Mouse (Mus musculus): ENCODE results near the gene Cxxc4. TPM values are rescaled to one million over a fixed set of nuclear protein-coding genes. Genes with fewer than 3 reads are reported as not detected.
"Not testable (repeated sequence)": the region's sequence is repeated elsewhere in the genome, so short reads cannot be mapped to it uniquely, and the experiment has no call there.

The Cxxc4 gene
- total RNA-seq (2021): 10 to 100 TPM; 57.4 to 73.0 TPM

- intact Hi-C loops (cut with DNase I): loop anchor here (5.0 to 10.0 kb wide), 2 partner anchors 359 to 388 kb away; no protein-coding TSS in a partner anchor
- no peak for DNase-seq
Measured at GRCm38 (mm10) chr3:134236414-134237112, at the start of gene Cxxc4. Gene Cxxc4, plus strand, starts transcription at chr3:134236484.

- DNase-seq: no peak
- intact Hi-C loops (cut with DNase I): no loop called here
Measured at GRCm38 (mm10) chr3:134188979-134189946, 47.0 kb upstream of the Cxxc4 start.

- intact Hi-C loops (cut with DNase I): no loop called here
- DNase-seq: peak; percentile 5
Measured at GRCm38 (mm10) chr3:134190046-134190445, 46.2 kb upstream of the Cxxc4 start.

- intact Hi-C loops (cut with DNase I): no loop called here
- DNase-seq: no peak
Measured at GRCm38 (mm10) chr3:134199892-134200291, 36.4 kb upstream of the Cxxc4 start.

- intact Hi-C loops (cut with DNase I): no loop called here
Measured at GRCm38 (mm10) chr3:134206624-134207023, 29.7 kb upstream of the Cxxc4 start.

GRCm38 (mm10) chr3:134210950-134211349 is 25.3 kb upstream of the Cxxc4 start:
- intact Hi-C loops (cut with DNase I): no loop called here
- no peak for DNase-seq

More at GRCm38 (mm10) chr3:134206624-134207023, 29.7 kb upstream of the Cxxc4 start:
- no peak for DNase-seq

GRCm38 (mm10) chr3:134219881-134220280 is 16.4 kb upstream of the Cxxc4 start:
- intact Hi-C loops (cut with DNase I); DNase-seq: not testable (repeated sequence)

GRCm38 (mm10) chr3:134221002-134221401 is 15.3 kb upstream of the Cxxc4 start:
- intact Hi-C loops (cut with DNase I): no loop called here
- DNase-seq: no peak

- intact Hi-C loops (cut with DNase I): no loop called here
- DNase-seq: no peak
Measured at GRCm38 (mm10) chr3:134222593-134222992, 13.7 kb upstream of the Cxxc4 start.

- intact Hi-C loops (cut with DNase I): no loop called here
- DNase-seq: no peak
Measured at GRCm38 (mm10) chr3:134223956-134224355, 12.3 kb upstream of the Cxxc4 start.

GRCm38 (mm10) chr3:134225928-134226327 is 10.4 kb upstream of the Cxxc4 start:
- DNase-seq: no peak
- intact Hi-C loops (cut with DNase I): no loop called here

GRCm38 (mm10) chr3:134232753-134233152 is 3.5 kb upstream of the Cxxc4 start:
- intact Hi-C loops (cut with DNase I): loop anchor here (10.0 kb wide), 1 partner anchor 392 kb away; no protein-coding TSS in a partner anchor
- DNase-seq: no peak

GRCm38 (mm10) chr3:134235491-134236413 is 532 bp upstream of the Cxxc4 start:
- peak; percentile 84 for DNase-seq
- intact Hi-C loops (cut with DNase I): loop anchor here (5.0 to 10.0 kb wide), 2 partner anchors 358 to 389 kb away; no protein-coding TSS in a partner anchor

GRCm38 (mm10) chr3:134237113-134237805 is 975 bp downstream of the Cxxc4 start:
- intact Hi-C loops (cut with DNase I): loop anchor here (5.0 to 10.0 kb wide), 2 partner anchors 360 to 388 kb away; no protein-coding TSS in a partner anchor
- no peak for DNase-seq

GRCm38 (mm10) chr3:134238621-134239310 is 2.5 kb downstream of the Cxxc4 start:
- intact Hi-C loops (cut with DNase I): loop anchor here (5.0 to 10.0 kb wide), 2 partner anchors 361 to 386 kb away; no protein-coding TSS in a partner anchor
- DNase-seq: peak; percentile 40

GRCm38 (mm10) chr3:134239321-134239970 is 3.2 kb downstream of the Cxxc4 start:
- peak; percentile 70 for DNase-seq
- intact Hi-C loops (cut with DNase I): loop anchor here (5.0 to 10.0 kb wide), 2 partner anchors 362 to 385 kb away; no protein-coding TSS in a partner anchor

- intact Hi-C loops (cut with DNase I): loop anchor here (5.0 to 10.0 kb wide), 2 partner anchors 363 to 385 kb away; no protein-coding TSS in a partner anchor
- peak; percentile 90 for DNase-seq
Measured at GRCm38 (mm10) chr3:134239971-134240717, 3.9 kb downstream of the Cxxc4 start.

- intact Hi-C loops (cut with DNase I): no loop called here
- no peak for DNase-seq
Measured at GRCm38 (mm10) chr3:134240718-134241025, 4.4 kb downstream of the Cxxc4 start.

All from left cerebral cortex, postnatal 4 days (tissue).